Mouse (Mus musculus): Measurements from ENCODE around the gene Osbpl5.
A peak's percentile ranks its signal among the peaks of the same experiment; 100 is the strongest.
"Not testable (repeated sequence)": the region's sequence is repeated elsewhere in the genome, so short reads cannot be mapped to it uniquely, and the experiment has no call there.

Gene Osbpl5

GRCm38 (mm10) chr7:143649034-143649768 lies 107.6 kb downstream of the Osbpl5 start, which contains the start of gene Tnfrsf22:
Gene Tnfrsf22, minus strand, starts transcription at chr7:143649661.
- DNase-seq (ENCODE audit: low spot score in 2 of 2): peak; percentile 90 to 92

- DNase-seq (ENCODE audit: low spot score in 2 of 2): not testable (repeated sequence)
Measured at GRCm38 (mm10) chr7:143643949-143644348, 112.8 kb downstream of the Osbpl5 start.
